ENCODE assay signal across 24 mouse cellular contexts in the genomic region with DNA sequence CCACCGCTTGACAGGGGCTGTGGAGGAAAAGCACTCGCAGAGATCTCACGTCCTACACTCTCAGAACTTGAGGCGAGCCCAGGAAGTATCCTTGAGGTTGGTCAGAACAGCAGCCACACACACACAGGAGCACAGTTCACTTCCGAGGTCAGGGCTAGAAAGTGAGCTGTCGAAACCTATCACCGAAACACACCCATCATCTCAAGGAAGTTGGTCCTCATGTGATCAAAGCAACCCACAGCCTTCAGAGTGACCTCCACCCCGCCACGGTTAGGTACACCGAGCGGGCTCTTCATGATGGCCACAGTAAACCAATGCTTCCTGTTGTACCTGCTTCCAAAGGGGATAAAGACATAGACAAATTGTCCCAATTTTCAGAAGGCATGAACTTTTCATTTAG. TPM values are rescaled to one million over a fixed set of nuclear protein-coding genes. Genes with fewer than 3 reads are reported as not detected.
"Had no signal": no experiment of that assay in that cellular context is flagged by ENCODE, and none has a peak within 500 bp of the region (broad histone marks: within the 10 kb centered on the region; RNA-seq: fewer than 3 reads in every experiment).

No protein-coding gene starts in this region.

- DNase-seq: lung, adult 18-20 months; lung, embryonic 14.5 days; lung, postnatal 10 days; lung, postnatal 4 days; midbrain, embryonic 14.5 days; right cerebral cortex, postnatal 14 days; thymus, adult 2 months; thymus, postnatal 25 days; thymus, postnatal 4 days had no signal

- H3K27me3 ChIP-seq: neural tube, embryonic 12.5 days; stomach, embryonic 15.5 days had no signal

- H3K9ac ChIP-seq: lung, embryonic 14.5 days; midbrain, embryonic 12.5 days; neural tube, embryonic 12.5 days; stomach, embryonic 15.5 days had no signal

- H3K27ac ChIP-seq: midbrain, embryonic 10.5 days; midbrain, embryonic 12.5 days; neural tube, embryonic 12.5 days; stomach, embryonic 15.5 days; stomach, postnatal 0 days had no signal

- H3K9me3 ChIP-seq: midbrain, embryonic 10.5 days; midbrain, embryonic 12.5 days; neural tube, embryonic 12.5 days; stomach, embryonic 15.5 days had no signal

- H3K4me1 ChIP-seq: midbrain, embryonic 12.5 days; neural tube, embryonic 12.5 days; stomach, embryonic 15.5 days had no signal

- H3K4me3 ChIP-seq: midbrain, embryonic 10.5 days; midbrain, embryonic 12.5 days; myocyte; neural tube, embryonic 12.5 days; stomach, embryonic 15.5 days had no signal

- H3K4me2 ChIP-seq: lung, embryonic 14.5 days; midbrain, embryonic 12.5 days; neural tube, embryonic 12.5 days; stomach, embryonic 15.5 days had no signal

- H3K36me3 ChIP-seq: midbrain, embryonic 10.5 days; midbrain, embryonic 12.5 days; neural tube, embryonic 12.5 days; stomach, embryonic 15.5 days had no signal

RNA-seq across cellular contexts. Expression of a gene that starts 3.1 kb away (rescaled TPM):
- total RNA-seq: megakaryocyte, adult 5-6 weeks; megakaryocyte-erythroid progenitor cell, adult 5-6 weeks; neutrophil, adult 5-6 weeks had no signal
- polyA plus RNA-seq: lung, embryonic 14.5 days; lung, embryonic 16.5 days; midbrain, embryonic 10.5 days; midbrain, embryonic 12.5 days; midbrain, embryonic 14.5 days; midbrain, embryonic 16.5 days; myocyte; neural tube, embryonic 12.5 days; neural tube, embryonic 14.5 days; spleen, adult 2 months; stomach, embryonic 15.5 days; stomach, postnatal 0 days; testis, adult 2 months; thymus, adult 2 months; urinary bladder, adult 2 months had no signal

RNA-seq across cellular contexts. Expression of a gene that starts 19.5 kb away (rescaled TPM):
- total RNA-seq: megakaryocyte, adult 5-6 weeks; megakaryocyte-erythroid progenitor cell, adult 5-6 weeks; neutrophil, adult 5-6 weeks had no signal
- polyA plus RNA-seq: lung, embryonic 14.5 days; lung, embryonic 16.5 days; midbrain, embryonic 10.5 days; midbrain, embryonic 12.5 days; midbrain, embryonic 14.5 days; midbrain, embryonic 16.5 days; myocyte; neural tube, embryonic 12.5 days; neural tube, embryonic 14.5 days; spleen, adult 2 months; stomach, embryonic 15.5 days; stomach, postnatal 0 days; testis, adult 2 months; thymus, adult 2 months; urinary bladder, adult 2 months had no signal

RNA-seq across cellular contexts. Expression of a gene that starts 30.5 kb away (rescaled TPM):
- total RNA-seq: megakaryocyte, adult 5-6 weeks; megakaryocyte-erythroid progenitor cell, adult 5-6 weeks had no signal
- polyA plus RNA-seq: lung, embryonic 14.5 days; lung, embryonic 16.5 days; midbrain, embryonic 10.5 days; midbrain, embryonic 12.5 days; midbrain, embryonic 14.5 days; midbrain, embryonic 16.5 days; myocyte; neural tube, embryonic 12.5 days; neural tube, embryonic 14.5 days; spleen, adult 2 months; stomach, embryonic 15.5 days; stomach, postnatal 0 days; testis, adult 2 months; thymus, adult 2 months; urinary bladder, adult 2 months had no signal

RNA-seq across cellular contexts. Expression of a gene that starts 55.7 kb away (rescaled TPM):
- total RNA-seq: megakaryocyte, adult 5-6 weeks; megakaryocyte-erythroid progenitor cell, adult 5-6 weeks; neutrophil, adult 5-6 weeks had no signal
- polyA plus RNA-seq: lung, embryonic 14.5 days; lung, embryonic 16.5 days; midbrain, embryonic 10.5 days; midbrain, embryonic 12.5 days; midbrain, embryonic 14.5 days; midbrain, embryonic 16.5 days; myocyte; neural tube, embryonic 12.5 days; neural tube, embryonic 14.5 days; spleen, adult 2 months; stomach, embryonic 15.5 days; stomach, postnatal 0 days; thymus, adult 2 months; urinary bladder, adult 2 months had no signal
